Mouse (Mus musculus) midbrain, embryonic 16.5 days (tissue): ENCODE results near the gene Krt82. TPM values are rescaled to one million over a fixed set of nuclear protein-coding genes. Genes with fewer than 3 reads are reported as not detected.

Source experiments
- ATAC-seq: fragments of 200-750 bp; cut with Nextera tagmentation; 2 replicates; pipeline ENCODE4 v1.8.0; 2017; ENCODE audit warnings: moderate TSS enrichment
- H3K27ac ChIP-seq: fragments of 300-500 bp; sonication (generic); 2 replicates; pipeline ENCODE4 v1.5.1; 2014; ENCODE audit warnings: mild to moderate bottlenecking, low read length, mixed read lengths
- H3K27me3 ChIP-seq: fragments of 300-500 bp; sonication (generic); 2 replicates; pipeline ENCODE4 v1.6.1; 2014; ENCODE audit warnings: low read depth, low read length, mixed read lengths; ENCODE audit not compliant: control insufficient read depth, insufficient read depth
- H3K36me3 ChIP-seq: fragments of 300-500 bp; sonication (generic); 2 replicates; pipeline ENCODE4 v1.6.1; 2014; ENCODE audit warnings: mild to moderate bottlenecking, low read length, moderate library complexity, mixed read lengths; ENCODE audit not compliant: control insufficient read depth, insufficient read depth
- H3K4me1 ChIP-seq: fragments of 300-500 bp; sonication (generic); 2 replicates; pipeline ENCODE4 v1.6.1; 2014; ENCODE audit warnings: mild to moderate bottlenecking, low read length, mixed read lengths; ENCODE audit not compliant: control insufficient read depth, insufficient read depth
- H3K4me2 ChIP-seq: fragments of 300-500 bp; sonication (generic); 2 replicates; pipeline ENCODE4 v1.6.1; 2014; ENCODE audit warnings: mild to moderate bottlenecking, low read length, mixed read lengths
- H3K4me3 ChIP-seq: fragments of 300-500 bp; sonication (generic); 2 replicates; pipeline ENCODE4 v1.5.1; 2014; ENCODE audit warnings: low read depth, mild to moderate bottlenecking, low read length, moderate library complexity, mixed read lengths
- H3K9ac ChIP-seq: fragments of 300-500 bp; sonication (generic); 2 replicates; pipeline ENCODE4 v1.6.1; 2014; ENCODE audit warnings: low read depth, low read length, mixed read lengths
- H3K9me3 ChIP-seq: fragments of 300-500 bp; sonication (generic); replicated peaks from 2 replicates; pipeline ENCODE4 v1.6.1; 2014; ENCODE audit warnings: mild to moderate bottlenecking, low read length, mixed read lengths; ENCODE audit not compliant: control insufficient read depth, poor library complexity, severe bottlenecking
- WGBS: fragments of 180-500 bp; shearing (Covaris S2); extraction: QIAGEN DNeasy Blood & Tissue Kit; methylation state at CpG from one replicate; pipeline ENCODE4 v1.1.7; 2014; 5-methylcytosine and 5-hydroxymethylcytosine counted together
- microRNA-seq: library from miRNA; unstranded; fragments of <30 nt; microRNA quantifications from one replicate; pipeline ENCODE4, GENCODE M21; 2017
- polyA plus RNA-seq: library from polyadenylated mRNA; unstranded; fragments of >200 nt; fragmentation: Nextera tagmentation; extraction: Ambion mirVana; gene quantifications from 2 replicates; pipeline ENCODE4 v1.2.1, GENCODE M21; 2015

The Krt82 gene
- polyA plus RNA-seq, 1 experiment from 2014 or later, result not detected

DNA sequence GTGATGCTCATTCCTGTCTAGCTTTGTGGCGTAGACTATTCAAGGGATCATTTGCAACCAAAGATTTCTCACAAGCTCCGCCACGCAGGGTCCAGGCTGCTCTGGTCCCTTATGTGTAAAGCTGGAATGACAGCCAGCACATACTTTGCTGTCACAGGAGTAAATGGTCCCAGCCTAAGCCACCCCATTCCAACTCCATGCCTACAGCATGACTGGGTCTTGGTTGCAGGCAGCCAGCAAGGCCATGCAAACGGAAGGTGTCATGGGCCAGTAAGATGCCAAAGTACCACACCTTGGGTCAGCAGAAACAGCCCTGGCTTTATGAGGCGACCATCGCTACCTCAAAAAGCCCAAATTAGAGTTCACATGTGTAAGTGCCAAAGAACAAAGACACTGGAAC is 56.8 kb downstream of the Krt82 start:
- WGBS, result 93% methylated on average over 6 of the region's 6 CpGs

GRCm38 (mm10) chr15:101492718-101493117 is 57.7 kb downstream of the Krt82 start:
- no peak overlapping the region for H3K27ac ChIP-seq
- ATAC-seq, result no peak
- no peak overlapping the region for H3K4me3 ChIP-seq
- H3K9me3 ChIP-seq, result no peaks in the 10 kb centered on the region
- no peak overlapping the region for H3K9ac ChIP-seq
- H3K27me3 ChIP-seq, result no peaks in the 10 kb centered on the region
- no peak overlapping the region for H3K4me2 ChIP-seq
- H3K36me3 ChIP-seq, result no peaks in the 10 kb centered on the region
- H3K4me1 ChIP-seq, result no peaks in the 10 kb centered on the region
- WGBS, result 82% methylated on average over 8 of the region's 8 CpGs

More for the DNA sequence above, 56.8 kb downstream of the Krt82 start:
- H3K27me3 ChIP-seq, result no peaks in the 10 kb centered on the region
- no peaks in the 10 kb centered on the region for H3K36me3 ChIP-seq
- H3K4me3 ChIP-seq, result no peak overlapping the region
- no peaks in the 10 kb centered on the region for H3K9me3 ChIP-seq
- H3K27ac ChIP-seq, result no peak overlapping the region
- H3K9ac ChIP-seq, result no peak overlapping the region
- H3K4me2 ChIP-seq, result no peak overlapping the region
- no peaks in the 10 kb centered on the region for H3K4me1 ChIP-seq
- ATAC-seq, result no peak

DNA sequence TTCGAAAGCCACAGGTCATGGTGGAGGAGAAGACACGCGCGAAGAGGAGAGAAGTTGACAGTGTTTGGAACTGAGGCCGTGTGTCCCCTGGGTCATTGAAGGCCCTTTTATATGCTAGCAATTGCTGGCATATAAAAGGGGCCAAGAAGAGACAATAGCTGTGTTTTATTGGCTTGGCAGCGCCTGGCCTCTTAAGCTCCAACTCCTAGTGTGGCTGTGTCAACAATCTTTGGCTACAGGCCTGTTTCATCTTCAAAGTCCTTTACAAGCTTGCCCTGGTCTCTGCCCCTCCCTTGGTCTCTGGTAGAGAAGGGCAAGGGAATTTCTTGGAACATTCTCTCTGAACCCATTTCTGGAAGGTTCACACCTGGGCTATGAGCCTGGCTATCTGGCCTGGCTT is 59.0 kb downstream of the Krt82 start, which contains the start of gene Krt83:
Gene Krt83 (minus strand): TSS at position 82 of the 400 bp plus-strand sequence.
- Histone ChIP-seq H3K27me3 (no peaks in the 10 kb centered on the region), H3K4me1 (no peaks in the 10 kb centered on the region), H3K9me3 (no peaks in the 10 kb centered on the region), H3K36me3 (no peaks in the 10 kb centered on the region), H3K9ac (no peak within 1 kb of the TSS), H3K4me3 (no peak within 1 kb of the TSS), H3K27ac (no peak within 1 kb of the TSS), H3K4me2 (no peak within 1 kb of the TSS)
- no peak for ATAC-seq
- 60% methylated on average over 6 of the region's 6 CpGs for WGBS

Small RNAs within 50 kb of the gene (microRNA-seq; reads per million reads assigned to microRNA genes)
- gene Gm44393 (not detected), gene Gm44460 (not detected)

Other genes with a start within 250 kb of the Krt82 start
- 0.10 TPM in 2 replicates for gene Krt80, start 180.5 kb downstream of the Krt82 start, polyA plus RNA-seq
- 0.34 and 1.1 TPM in 2 replicates for gene Krt7, start 139.6 kb downstream of the Krt82 start, polyA plus RNA-seq
- gene Krt87, start 111.9 kb downstream of the Krt82 start, polyA plus RNA-seq, result 0.35 and 0.70 TPM in 2 replicates
- not detected in 2 replicates for gene Krt88, start 102.9 kb downstream of the Krt82 start, polyA plus RNA-seq
- 0.28 TPM in 1 of 2 replicates, not detected in the other for gene Krt81, start 86.9 kb downstream of the Krt82 start, polyA plus RNA-seq
- gene Krt86, start 77.2 kb downstream of the Krt82 start, polyA plus RNA-seq, result 0.10 TPM in 1 of 2 replicates, not detected in the other
- gene Krt83, start 59.2 kb downstream of the Krt82 start, polyA plus RNA-seq, result not detected in 2 replicates
- gene Gm49425, start 33.4 kb downstream of the Krt82 start, polyA plus RNA-seq, result not detected in 2 replicates
- gene Krt84, start 17.8 kb downstream of the Krt82 start, polyA plus RNA-seq, result not detected in 2 replicates
- 0.19 TPM in 2 replicates for gene Krt90, start 12.3 kb upstream of the Krt82 start, polyA plus RNA-seq
- gene Krt75, start 23.2 kb upstream of the Krt82 start, polyA plus RNA-seq, result 0.07 and 0.08 TPM in 2 replicates
- gene Gm5414, start 77.5 kb upstream of the Krt82 start, polyA plus RNA-seq, result not detected in 2 replicates
- gene Gm5478, start 96.7 kb upstream of the Krt82 start, polyA plus RNA-seq, result not detected in 2 replicates
- gene Krt6b, start 129.6 kb upstream of the Krt82 start, polyA plus RNA-seq, result not detected in 2 replicates
- gene Krt6a, start 143.6 kb upstream of the Krt82 start, polyA plus RNA-seq, result not detected in 2 replicates
- 0.08 TPM in 1 of 2 replicates, not detected in the other for gene Krt5, start 162.2 kb upstream of the Krt82 start, polyA plus RNA-seq
- gene Krt71, start 192.4 kb upstream of the Krt82 start, polyA plus RNA-seq, result 0.09 and 0.21 TPM in 2 replicates
- not detected in 2 replicates for gene Krt72, start 235.8 kb upstream of the Krt82 start, polyA plus RNA-seq